Mouse (Mus musculus): ENCODE measurements around the gene Slc25a21. TPM values are rescaled to one million over a fixed set of nuclear protein-coding genes. Genes with fewer than 3 reads are reported as not detected.

The Slc25a21 gene
- polyA plus RNA-seq, 1 experiment from 2014 or later, result 1.3 TPM

DNA sequence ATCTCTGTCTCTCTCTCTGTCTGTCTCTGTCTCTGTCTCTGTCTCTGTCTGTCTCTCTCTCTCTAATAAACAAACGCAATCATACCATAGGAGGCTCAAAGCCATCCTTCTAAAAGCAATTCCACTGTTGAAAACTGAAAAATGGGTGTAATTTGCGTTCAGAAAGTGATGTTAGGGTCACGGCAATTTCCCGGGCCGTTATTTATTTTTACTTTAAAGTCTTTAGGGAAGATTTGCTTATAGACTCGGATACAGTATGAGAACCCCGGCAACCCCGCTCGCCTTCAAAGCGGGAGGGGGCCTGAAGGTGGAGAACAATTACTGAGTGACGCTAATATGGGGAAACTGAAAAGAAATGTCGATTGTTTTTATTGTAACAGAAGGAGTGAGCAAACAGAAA is 506.3 kb downstream of the Slc25a21 start:
- H3K36me3 ChIP-seq (ENCODE audit: control insufficient read depth, insufficient read depth, low read length), result no peaks in the 10 kb centered on the region
- WGBS, result under 1% methylated on average over 12 of the region's 12 CpGs
- no peak overlapping the region for H3K9ac ChIP-seq (ENCODE audit: low read length)
- ATAC-seq (ENCODE audit: insufficient number of reproducible peaks, low FRiP score, low TSS enrichment, low read depth) (no peak), DNase-seq (ENCODE audit: low spot score) (no peak)
- peak overlapping the region; percentile 49; the same call in 1 of the 2 replicates for H3K4me2 ChIP-seq (ENCODE audit: low read depth, severe bottlenecking)
- no peaks in the 10 kb centered on the region for H3K9me3 ChIP-seq (ENCODE audit: control insufficient read depth, low read length)
- H3K4me1 ChIP-seq (ENCODE audit: control insufficient read depth, insufficient read depth, low read length), result 0 out of 2 replicates have a peak, but pooled peaks cover 19% of the 10 kb centered on the region
- no peak overlapping the region for H3K27ac ChIP-seq (replicated peaks; ENCODE audit: low read depth, low read length)
- peak overlapping the region; percentile 25; the same call in 1 of the 2 replicates for H3K4me3 ChIP-seq (ENCODE audit: low read depth, low read length)
- peaks cover 90% of the 10 kb centered on the region for H3K27me3 ChIP-seq (ENCODE audit: control insufficient read depth, insufficient read depth, low read length)

- ATAC-seq (ENCODE audit: insufficient number of reproducible peaks, low FRiP score, low TSS enrichment, low read depth) (no peak), DNase-seq (ENCODE audit: low spot score) (peak; percentile 53)
- Histone ChIP-seq H3K4me3 (ENCODE audit: low read depth, low read length) (no peak overlapping the region), H3K36me3 (ENCODE audit: control insufficient read depth, insufficient read depth, low read length) (no peaks in the 10 kb centered on the region), H3K4me1 (ENCODE audit: control insufficient read depth, insufficient read depth, low read length) (0 out of 2 replicates have a peak, but pooled peaks cover 17% of the 10 kb centered on the region), H3K9me3 (ENCODE audit: control insufficient read depth, low read length) (no peaks in the 10 kb centered on the region), H3K27ac (replicated peaks; ENCODE audit: low read depth, low read length) (no peak overlapping the region), H3K27me3 (ENCODE audit: control insufficient read depth, insufficient read depth, low read length) (peaks cover 84% of the 10 kb centered on the region), H3K9ac (ENCODE audit: low read length) (no peak overlapping the region), H3K4me2 (ENCODE audit: low read depth, severe bottlenecking) (no peak overlapping the region)
- WGBS, result under 1% methylated on average over 16 of the region's 16 CpGs
These were observed 506.9 kb downstream of the Slc25a21 start for GRCm38 (mm10) chr12:56690366-56690765.

DNA sequence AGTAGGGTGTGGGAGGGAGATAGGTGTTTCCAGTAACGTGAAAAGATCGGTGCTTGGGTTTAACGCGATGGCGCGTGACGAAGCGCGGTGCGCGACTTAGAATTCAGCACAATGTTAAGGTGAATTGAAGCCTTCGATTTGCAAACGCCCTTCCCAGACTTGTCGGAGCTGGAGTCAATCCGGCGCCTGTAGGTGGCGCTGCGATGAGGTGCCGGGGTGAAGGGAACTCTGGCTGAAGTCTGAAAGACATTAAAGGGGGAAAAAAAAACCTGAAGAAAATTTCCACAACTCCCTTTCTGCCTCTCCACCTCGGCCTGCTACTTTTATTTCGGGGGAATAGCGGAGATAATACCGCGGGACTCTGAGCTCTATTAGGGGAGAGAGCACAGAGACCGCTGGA is 507.5 kb downstream of the Slc25a21 start:
- H3K27me3 ChIP-seq (ENCODE audit: control insufficient read depth, insufficient read depth, low read length), result peaks cover 77% of the 10 kb centered on the region
- no peak overlapping the region for H3K4me2 ChIP-seq (ENCODE audit: low read depth, severe bottlenecking)
- 0 out of 2 replicates have a peak, but pooled peaks cover 17% of the 10 kb centered on the region for H3K4me1 ChIP-seq (ENCODE audit: control insufficient read depth, insufficient read depth, low read length)
- no peak overlapping the region for H3K9ac ChIP-seq (ENCODE audit: low read length)
- H3K27ac ChIP-seq (replicated peaks; ENCODE audit: low read depth, low read length), result no peak overlapping the region
- no peaks in the 10 kb centered on the region for H3K36me3 ChIP-seq (ENCODE audit: control insufficient read depth, insufficient read depth, low read length)
- H3K9me3 ChIP-seq (ENCODE audit: control insufficient read depth, low read length), result no peaks in the 10 kb centered on the region
- under 1% methylated on average over 25 of the region's 25 CpGs for WGBS
- DNase-seq (ENCODE audit: low spot score) (peak; percentile 92), ATAC-seq (ENCODE audit: insufficient number of reproducible peaks, low FRiP score, low TSS enrichment, low read depth) (no peak)
- no peak overlapping the region for H3K4me3 ChIP-seq (ENCODE audit: low read depth, low read length)

- no peak overlapping the region for H3K4me2 ChIP-seq (ENCODE audit: low read depth, severe bottlenecking)
- H3K4me3 ChIP-seq (ENCODE audit: low read depth, low read length), result no peak overlapping the region
- under 1% methylated on average over 10 of the region's 10 CpGs for WGBS
- H3K36me3 ChIP-seq (ENCODE audit: control insufficient read depth, insufficient read depth, low read length), result no peaks in the 10 kb centered on the region
- ATAC-seq (ENCODE audit: insufficient number of reproducible peaks, low FRiP score, low TSS enrichment, low read depth), result no peak
- no peak overlapping the region for H3K27ac ChIP-seq (replicated peaks; ENCODE audit: low read depth, low read length)
- DNase-seq (ENCODE audit: low spot score), result no peak
- H3K9ac ChIP-seq (ENCODE audit: low read length), result no peak overlapping the region
- H3K4me1 ChIP-seq (ENCODE audit: control insufficient read depth, insufficient read depth, low read length), result 0 out of 2 replicates have a peak, but pooled peaks cover 17% of the 10 kb centered on the region
- H3K9me3 ChIP-seq (ENCODE audit: control insufficient read depth, low read length), result no peaks in the 10 kb centered on the region
- H3K27me3 ChIP-seq (ENCODE audit: control insufficient read depth, insufficient read depth, low read length), result peaks cover 76% of the 10 kb centered on the region
These were observed 507.9 kb downstream of the Slc25a21 start for GRCm38 (mm10) chr12:56689331-56689730.

- H3K27ac ChIP-seq (replicated peaks; ENCODE audit: low read depth, low read length), result no peak overlapping the region
- peaks cover 73% of the 10 kb centered on the region for H3K27me3 ChIP-seq (ENCODE audit: control insufficient read depth, insufficient read depth, low read length)
- no peak overlapping the region for H3K4me2 ChIP-seq (ENCODE audit: low read depth, severe bottlenecking)
- DNase-seq (ENCODE audit: low spot score) (no peak), ATAC-seq (ENCODE audit: insufficient number of reproducible peaks, low FRiP score, low TSS enrichment, low read depth) (no peak)
- no peaks in the 10 kb centered on the region for H3K36me3 ChIP-seq (ENCODE audit: control insufficient read depth, insufficient read depth, low read length)
- no peak overlapping the region for H3K4me3 ChIP-seq (ENCODE audit: low read depth, low read length)
- H3K9ac ChIP-seq (ENCODE audit: low read length), result no peak overlapping the region
- H3K4me1 ChIP-seq (ENCODE audit: control insufficient read depth, insufficient read depth, low read length), result 0 out of 2 replicates have a peak, but pooled peaks cover 17% of the 10 kb centered on the region
- no peaks in the 10 kb centered on the region for H3K9me3 ChIP-seq (ENCODE audit: control insufficient read depth, low read length)
- 1% methylated on average over 8 of the region's 8 CpGs for WGBS
These were observed 508.4 kb downstream of the Slc25a21 start for GRCm38 (mm10) chr12:56688920-56689319.

- peaks cover 68% of the 10 kb centered on the region for H3K27me3 ChIP-seq (ENCODE audit: control insufficient read depth, insufficient read depth, low read length)
- no peak overlapping the region for H3K9ac ChIP-seq (ENCODE audit: low read length)
- 0 out of 2 replicates have a peak, but pooled peaks cover 17% of the 10 kb centered on the region for H3K4me1 ChIP-seq (ENCODE audit: control insufficient read depth, insufficient read depth, low read length)
- 2% methylated on average over 10 of the region's 10 CpGs for WGBS
- no peaks in the 10 kb centered on the region for H3K36me3 ChIP-seq (ENCODE audit: control insufficient read depth, insufficient read depth, low read length)
- DNase-seq (ENCODE audit: low spot score) (peak; percentile 62), ATAC-seq (ENCODE audit: insufficient number of reproducible peaks, low FRiP score, low TSS enrichment, low read depth) (no peak)
- no peak overlapping the region for H3K4me2 ChIP-seq (ENCODE audit: low read depth, severe bottlenecking)
- no peak overlapping the region for H3K4me3 ChIP-seq (ENCODE audit: low read depth, low read length)
- H3K9me3 ChIP-seq (ENCODE audit: control insufficient read depth, low read length), result no peaks in the 10 kb centered on the region
- H3K27ac ChIP-seq (replicated peaks; ENCODE audit: low read depth, low read length), result no peak overlapping the region
These were observed 508.8 kb downstream of the Slc25a21 start for GRCm38 (mm10) chr12:56688482-56688840.

DNA sequence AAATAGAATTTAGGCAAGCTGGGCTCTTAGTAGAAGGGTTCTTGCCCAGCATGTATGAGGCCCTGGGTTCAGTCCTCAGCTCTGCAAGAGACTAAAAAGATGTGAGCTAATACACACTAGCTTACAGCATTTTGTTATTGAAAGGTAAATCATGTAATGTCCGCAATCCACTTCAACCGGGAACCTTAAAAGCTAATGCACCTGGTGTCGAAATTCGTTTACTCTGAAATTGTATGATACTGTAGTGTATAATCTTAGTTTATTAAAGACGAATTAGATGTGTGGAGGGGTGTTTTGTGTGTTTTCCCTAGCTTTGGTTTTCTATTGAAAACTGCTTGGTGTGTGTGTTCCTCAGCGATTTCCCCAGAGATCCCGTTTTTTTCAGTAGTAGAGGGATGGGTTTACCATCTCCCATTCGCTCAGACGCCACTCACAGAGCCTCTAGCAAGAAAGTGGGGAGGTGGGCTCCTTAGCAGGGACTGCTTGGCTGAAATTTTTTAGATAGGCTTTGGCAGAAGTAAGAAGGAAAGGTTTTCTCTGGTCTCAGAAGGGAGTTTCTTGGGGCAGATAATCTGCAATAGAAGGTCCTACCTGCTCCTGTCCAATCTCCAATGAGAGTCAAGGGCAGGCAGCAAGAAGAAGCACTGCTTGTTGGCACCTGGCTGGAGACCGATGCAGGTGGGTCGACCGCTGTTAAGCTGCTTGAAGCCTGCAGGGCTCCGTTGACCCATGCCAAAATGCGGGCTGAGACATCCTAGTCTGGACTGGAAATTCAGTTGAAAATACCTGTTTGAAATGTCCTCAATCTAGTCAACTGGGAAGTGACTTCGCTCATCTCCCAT is 509.4 kb downstream of the Slc25a21 start:
- 4% methylated on average over 15 of the region's 15 CpGs for WGBS
- H3K27ac ChIP-seq (replicated peaks; ENCODE audit: low read depth, low read length), result no peak overlapping the region
- DNase-seq (ENCODE audit: low spot score), result no peak
- peaks cover 62% of the 10 kb centered on the region for H3K27me3 ChIP-seq (ENCODE audit: control insufficient read depth, insufficient read depth, low read length)
- H3K4me3 ChIP-seq (ENCODE audit: low read depth, low read length), result no peak overlapping the region
- H3K9me3 ChIP-seq (ENCODE audit: control insufficient read depth, low read length), result no peaks in the 10 kb centered on the region
- H3K4me1 ChIP-seq (ENCODE audit: control insufficient read depth, insufficient read depth, low read length), result 0 out of 2 replicates have a peak, but pooled peaks cover 17% of the 10 kb centered on the region
- H3K9ac ChIP-seq (ENCODE audit: low read length), result no peak overlapping the region
- ATAC-seq (ENCODE audit: insufficient number of reproducible peaks, low FRiP score, low TSS enrichment, low read depth), result no peak
- no peaks in the 10 kb centered on the region for H3K36me3 ChIP-seq (ENCODE audit: control insufficient read depth, insufficient read depth, low read length)
- no peak overlapping the region for H3K4me2 ChIP-seq (ENCODE audit: low read depth, severe bottlenecking)

- peak overlapping the region; percentile 54 for H3K4me2 ChIP-seq (ENCODE audit: low read depth, severe bottlenecking)
- H3K9me3 ChIP-seq (ENCODE audit: control insufficient read depth, low read length), result no peaks in the 10 kb centered on the region
- peaks cover 21% of the 10 kb centered on the region for H3K27me3 ChIP-seq (ENCODE audit: control insufficient read depth, insufficient read depth, low read length)
- H3K4me1 ChIP-seq (ENCODE audit: control insufficient read depth, insufficient read depth, low read length), result 0 out of 2 replicates have a peak, but pooled peaks cover 3% of the 10 kb centered on the region
- H3K36me3 ChIP-seq (ENCODE audit: control insufficient read depth, insufficient read depth, low read length), result no peaks in the 10 kb centered on the region
- ATAC-seq (ENCODE audit: insufficient number of reproducible peaks, low FRiP score, low TSS enrichment, low read depth) (peak; percentile 72), DNase-seq (ENCODE audit: low spot score) (peak; percentile 78)
- peak overlapping the region; percentile 41; the same call in 1 of the 2 replicates for H3K9ac ChIP-seq (ENCODE audit: low read length)
- no peak overlapping the region for H3K27ac ChIP-seq (replicated peaks; ENCODE audit: low read depth, low read length)
- peak overlapping the region; percentile 27 for H3K4me3 ChIP-seq (ENCODE audit: low read depth, low read length)
- WGBS, result under 1% methylated on average over 38 of the region's 38 CpGs
These were observed 516.0 kb downstream of the Slc25a21 start for GRCm38 (mm10) chr12:56681096-56681811.

All from limb, embryonic 11.5 days (tissue).